Mouse (Mus musculus) cerebral cortex, adult 2 months (tissue): ENCODE measurements around the gene Mrpl53.

Experiments used
- WGBS: fragments of 180-500 bp; shearing (Covaris S2); methylation state at CpG from one replicate; pipeline ENCODE4 v1.1.7; 2018; 5-methylcytosine and 5-hydroxymethylcytosine counted together

Mrpl53 gene

DNA sequence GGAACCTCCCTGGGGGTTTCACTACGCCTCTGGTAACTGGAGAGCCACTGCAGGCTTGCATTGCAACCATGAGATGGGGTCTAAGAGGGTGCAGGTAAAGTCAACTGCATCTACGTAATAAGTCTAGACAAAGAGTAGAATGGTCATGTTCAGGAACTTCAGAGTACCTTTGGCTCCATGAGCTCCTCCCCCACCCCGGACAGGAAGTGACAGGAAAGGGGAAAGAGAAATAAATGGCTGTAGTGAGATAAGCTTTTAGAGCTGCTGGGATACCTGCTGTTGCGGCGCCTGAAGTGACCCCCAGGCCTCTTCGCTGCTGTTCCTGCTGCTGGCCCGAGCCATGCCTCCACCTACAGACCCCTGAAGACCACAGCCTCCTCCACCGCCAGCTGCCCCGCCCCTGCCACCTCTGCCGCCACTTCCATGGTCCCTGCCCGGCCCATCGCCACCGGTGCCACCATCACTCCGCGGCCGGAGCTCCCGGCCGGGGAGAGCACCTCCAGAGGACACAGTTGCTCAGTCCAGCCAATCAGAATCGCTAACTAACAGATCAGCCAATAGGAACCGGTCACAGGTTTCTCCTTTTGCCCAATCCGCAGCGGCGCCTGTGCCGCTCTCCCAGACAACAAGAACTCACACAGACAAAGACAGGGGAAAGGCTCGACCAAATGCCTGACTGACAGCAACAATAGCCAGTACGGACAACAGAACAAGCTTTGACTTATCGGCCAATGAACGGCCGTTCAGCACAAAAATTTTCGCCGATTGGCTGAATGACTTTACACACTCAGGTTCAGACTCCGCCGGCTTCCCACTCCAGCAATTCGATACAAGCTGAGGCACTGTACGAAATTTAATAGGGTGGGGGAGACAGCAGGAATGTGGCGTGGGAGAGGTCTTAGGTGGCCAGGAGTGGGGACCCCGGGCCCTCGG, 12.4 kb downstream of the Mrpl53 start, which contains the start of gene Wbp1:
TSS of gene Wbp1 (minus strand) at position 630 of the 933 bp plus-strand sequence.
- under 1% methylated on average over 38 of the region's 38 CpGs for WGBS

DNA sequence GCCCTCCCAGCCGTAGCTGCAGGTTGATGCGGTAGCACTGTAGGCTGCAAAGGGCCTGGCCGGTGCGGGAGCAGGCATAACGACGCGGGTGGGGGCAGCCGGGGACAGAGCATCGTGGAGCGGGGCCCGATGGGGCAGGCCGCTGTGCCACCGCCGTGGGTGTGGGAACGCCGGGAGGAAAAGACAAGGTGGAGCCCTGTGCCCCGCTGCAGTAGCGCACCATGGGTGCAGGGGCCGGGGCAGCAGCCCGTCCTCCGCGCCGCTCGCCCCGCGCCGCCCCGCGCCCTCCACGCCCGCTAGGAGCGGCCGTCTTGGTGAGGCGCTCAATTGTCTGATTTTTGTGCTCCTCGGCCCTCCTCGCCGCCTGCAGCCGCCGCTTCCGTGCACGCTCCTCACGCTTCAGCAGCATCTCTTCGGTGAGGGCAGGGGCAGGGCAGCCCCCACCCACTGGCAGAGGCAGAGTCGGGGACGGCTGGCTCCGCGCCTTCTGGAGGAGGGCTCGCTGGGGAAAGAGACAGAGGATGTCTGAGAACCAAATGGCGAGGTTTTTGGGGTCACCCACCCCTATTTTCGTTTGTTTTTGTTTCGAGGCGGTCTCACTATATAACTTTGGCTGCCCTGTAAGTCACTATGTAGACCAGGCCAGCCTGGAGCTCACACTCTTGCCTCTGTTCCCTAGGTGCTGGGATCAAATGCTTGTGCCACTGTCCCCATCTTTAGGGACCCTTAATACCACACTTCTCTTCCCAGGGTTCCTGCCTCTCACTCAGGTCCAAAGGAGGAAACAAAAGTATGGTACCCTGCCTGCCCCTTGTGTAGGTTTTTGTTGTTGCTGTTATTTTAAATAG, 13.2 kb downstream of the Mrpl53 start:
- WGBS, result 2% methylated on average over 52 of the region's 52 CpGs

- 85% methylated on average over 5 of the region's 5 CpGs for WGBS
These were observed 14.1 kb downstream of the Mrpl53 start for GRCm38 (mm10) chr6:83122961-83123360.

DNA sequence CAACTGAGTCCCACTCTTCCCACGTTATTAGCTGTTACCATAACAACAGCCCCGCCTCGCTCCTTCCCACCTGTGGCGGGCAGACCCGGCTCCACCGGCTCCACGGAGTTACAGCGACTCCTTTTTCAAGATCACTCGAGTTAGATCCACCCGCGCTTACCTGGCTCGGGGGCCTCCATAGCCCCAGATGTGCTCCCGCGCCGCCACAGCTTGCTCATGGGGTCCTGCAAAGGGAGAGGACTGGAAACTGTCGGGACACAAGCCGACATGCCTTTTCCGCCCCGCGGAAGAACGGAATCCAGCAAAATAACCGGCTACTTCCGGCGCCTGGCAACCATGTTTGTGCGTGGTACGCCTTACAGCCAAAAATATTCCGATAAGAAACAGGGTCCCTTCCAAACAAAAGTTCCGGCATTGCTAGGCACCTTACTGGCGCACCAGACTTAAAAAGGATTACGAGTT, 16.0 kb downstream of the Mrpl53 start:
- WGBS, result under 1% methylated on average over 30 of the region's 30 CpGs

- 13% methylated on average over 5 of the region's 5 CpGs for WGBS
These were observed 16.5 kb downstream of the Mrpl53 start, which contains the start of gene Ino80b for GRCm38 (mm10) chr6:83125331-83125730. TSS of gene Ino80b (minus strand) at chr6:83125431.

DNA sequence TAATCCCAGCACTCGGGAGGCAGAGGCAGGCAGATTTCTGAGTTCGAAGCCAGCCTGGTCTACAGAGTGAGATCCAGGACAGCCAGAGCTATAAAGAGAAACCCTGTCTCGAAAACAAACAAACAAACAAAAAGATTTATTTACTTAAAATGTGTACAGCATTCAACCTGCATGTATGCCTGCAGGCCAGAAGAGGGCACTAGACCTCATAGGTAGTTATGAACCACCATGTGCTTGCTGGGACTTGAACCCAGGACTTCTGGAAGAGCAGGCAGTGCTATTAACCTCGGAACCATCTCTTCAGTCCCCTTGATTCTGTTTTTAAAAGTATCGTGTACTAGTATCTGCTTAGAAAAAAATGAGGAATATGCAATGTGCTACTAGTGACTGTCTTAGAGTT, 18.6 kb downstream of the Mrpl53 start:
- WGBS, result 94% methylated on average over 5 of the region's 5 CpGs

GRCm38 (mm10) chr6:83131469-83132034, 22.7 kb downstream of the Mrpl53 start:
- WGBS, result 70% methylated on average over 6 of the region's 6 CpGs

DNA sequence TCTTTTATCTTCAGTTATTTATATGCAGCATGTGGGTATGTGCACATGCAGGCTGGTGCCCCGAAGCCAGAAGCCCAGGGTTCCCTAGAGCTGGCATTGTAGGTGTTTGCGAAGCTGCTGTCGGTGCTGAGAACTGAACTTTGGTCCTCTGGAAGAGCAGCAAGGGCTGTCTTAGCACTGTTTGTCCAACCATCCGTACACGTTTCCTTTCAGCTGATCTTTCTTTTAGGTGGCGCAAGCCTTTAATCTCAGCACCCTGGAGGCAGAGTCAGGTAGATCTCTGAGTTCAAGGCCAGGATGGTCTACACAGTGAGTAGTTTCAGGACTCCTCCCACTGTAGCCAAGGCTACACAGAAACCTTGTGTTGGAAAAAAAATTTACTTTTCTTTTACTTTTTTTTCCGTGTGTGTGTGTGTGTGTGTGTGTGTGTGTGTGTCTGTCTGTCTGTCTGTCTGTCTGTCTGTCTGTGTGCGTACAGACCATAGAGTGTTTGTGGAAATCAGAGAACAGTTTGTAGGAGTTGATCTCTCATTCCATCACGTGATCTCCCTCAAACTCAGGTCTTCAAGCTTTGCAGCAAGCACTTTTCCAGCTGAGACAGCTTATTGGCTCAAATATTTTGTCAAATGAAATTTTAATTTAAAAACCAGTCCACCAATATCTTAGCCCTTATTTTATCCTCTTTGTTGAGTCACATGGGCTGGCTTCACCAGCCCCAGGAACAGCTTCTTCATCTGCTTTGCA, 23.5 kb downstream of the Mrpl53 start:
- WGBS, result 85% methylated on average over 9 of the region's 9 CpGs

GRCm38 (mm10) chr6:83134226-83134625, 25.4 kb downstream of the Mrpl53 start:
- WGBS, result 56% methylated on average over 3 of the region's 3 CpGs

DNA sequence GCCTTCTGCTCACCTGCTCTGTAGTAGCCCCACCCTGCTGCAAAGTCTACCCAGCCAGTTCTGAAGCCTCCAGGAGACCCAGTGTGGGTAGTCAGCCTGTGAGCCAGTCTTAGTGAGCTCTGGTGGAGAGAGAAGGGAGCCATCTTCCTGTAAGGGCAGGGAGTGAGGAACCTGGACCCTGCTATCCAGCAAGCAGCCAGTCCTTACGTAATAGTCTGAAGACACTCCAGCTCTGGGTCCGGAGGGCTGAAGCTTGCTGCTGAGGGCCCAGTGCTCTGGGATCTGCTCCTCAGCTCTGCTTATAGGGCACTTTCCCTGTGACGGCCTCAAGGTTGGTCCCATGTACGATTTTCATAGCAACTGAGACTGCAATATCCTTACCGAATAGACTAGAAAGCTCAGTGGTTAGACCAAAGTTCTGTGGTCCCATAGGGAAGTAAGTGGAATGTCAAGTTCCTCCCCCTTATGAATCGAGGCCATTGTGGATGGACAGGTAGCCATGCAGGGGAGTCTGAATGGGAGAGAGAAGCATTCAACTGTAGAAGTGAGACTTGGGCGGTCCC, 26.2 kb downstream of the Mrpl53 start, which contains the start of gene Rtkn:
TSS of gene Rtkn (plus strand) at position 513 of the 563 bp plus-strand sequence.
- 72% methylated on average over 7 of the region's 7 CpGs for WGBS

DNA sequence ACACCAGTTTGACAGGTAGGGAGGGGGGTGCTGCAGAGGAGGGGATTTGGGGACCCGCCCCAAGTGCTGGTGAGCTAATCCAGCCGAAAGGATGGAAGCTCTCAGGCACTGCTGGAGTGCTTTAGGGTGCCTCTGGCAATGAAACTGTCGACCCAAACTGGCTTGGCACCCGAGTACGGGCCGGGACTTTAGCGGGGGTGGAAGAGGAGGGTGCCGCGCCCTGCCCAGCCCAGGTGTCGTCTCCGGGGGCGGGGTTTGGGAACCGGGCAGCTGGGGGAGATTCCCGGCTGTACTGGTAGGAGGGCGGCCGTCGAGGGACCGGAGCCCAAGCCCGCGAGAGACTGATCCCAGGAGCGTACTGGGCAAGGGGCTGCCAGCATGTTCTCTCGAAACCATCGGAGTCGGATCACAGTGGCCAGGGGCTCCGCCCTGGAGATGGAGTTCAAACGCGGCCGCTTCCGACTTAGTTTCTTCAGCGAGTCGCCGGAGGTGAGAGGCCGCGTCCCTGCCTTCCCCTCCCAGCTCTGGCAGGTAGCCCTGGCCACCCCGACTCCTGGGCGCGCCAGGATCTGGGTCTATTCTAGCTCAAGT, 26.8 kb downstream of the Mrpl53 start:
- 18% methylated on average over 37 of the region's 37 CpGs for WGBS

DNA sequence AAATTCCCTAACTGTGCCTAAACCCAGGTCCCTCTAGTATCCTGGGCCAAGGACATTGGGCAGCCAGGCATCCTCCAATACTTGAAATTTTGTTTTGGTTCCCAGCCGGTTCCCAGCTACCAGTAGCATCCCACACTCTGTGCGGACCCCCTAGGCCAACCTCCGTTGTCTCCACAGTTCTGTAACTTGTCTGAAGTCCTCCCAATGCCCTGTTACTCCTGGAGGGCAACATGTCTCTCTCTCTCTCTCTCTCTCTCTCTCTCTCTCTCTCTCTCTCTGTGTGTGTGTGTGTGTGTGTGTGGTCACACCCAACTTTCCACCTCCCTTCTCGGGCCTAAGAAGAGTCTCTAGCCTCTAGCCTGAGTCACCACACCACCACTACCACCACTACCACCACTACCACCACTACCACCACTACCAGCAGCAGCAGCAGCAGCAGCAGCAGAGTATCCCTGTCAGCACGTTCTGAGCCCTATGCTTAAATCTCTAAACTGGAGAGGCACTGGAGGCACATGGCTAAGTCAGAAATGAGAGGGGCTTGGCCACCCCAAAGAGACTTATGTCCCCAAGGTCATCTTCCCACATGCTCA, 27.5 kb downstream of the Mrpl53 start:
- 44% methylated on average over 5 of the region's 5 CpGs for WGBS

- WGBS, result 11% methylated on average over 24 of the region's 26 CpGs
These were observed 28.2 kb downstream of the Mrpl53 start for GRCm38 (mm10) chr6:83136881-83137575.

GRCm38 (mm10) chr6:83137576-83137950, 28.7 kb downstream of the Mrpl53 start:
- 3% methylated on average over 12 of the region's 12 CpGs for WGBS

GRCm38 (mm10) chr6:83138056-83138455, 29.2 kb downstream of the Mrpl53 start:
- 12% methylated on average over 11 of the region's 11 CpGs for WGBS

GRCm38 (mm10) chr6:83140044-83140443, 31.2 kb downstream of the Mrpl53 start:
- WGBS, result 78% methylated on average over 8 of the region's 8 CpGs

DNA sequence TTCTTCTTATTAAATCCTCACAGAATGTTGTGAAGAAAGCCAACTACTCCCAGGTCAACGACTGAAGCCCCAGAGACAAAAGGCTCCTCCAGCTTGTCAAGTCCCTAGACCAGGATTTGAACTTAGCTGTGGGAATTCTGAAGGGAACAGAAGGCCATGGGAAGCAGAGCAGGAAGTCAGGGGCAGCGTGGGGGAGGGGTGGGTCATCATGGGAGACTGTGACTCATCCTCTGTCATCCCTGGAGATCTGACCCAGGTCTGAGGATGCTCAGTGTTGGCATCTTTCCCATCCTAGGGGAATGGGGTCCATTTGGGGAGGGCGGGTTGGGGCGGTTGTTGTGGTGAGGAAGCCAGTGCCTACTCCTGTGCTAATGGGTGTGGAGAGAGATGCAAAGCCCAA, 32.8 kb downstream of the Mrpl53 start:
- 35% methylated on average over 4 of the region's 4 CpGs for WGBS

DNA sequence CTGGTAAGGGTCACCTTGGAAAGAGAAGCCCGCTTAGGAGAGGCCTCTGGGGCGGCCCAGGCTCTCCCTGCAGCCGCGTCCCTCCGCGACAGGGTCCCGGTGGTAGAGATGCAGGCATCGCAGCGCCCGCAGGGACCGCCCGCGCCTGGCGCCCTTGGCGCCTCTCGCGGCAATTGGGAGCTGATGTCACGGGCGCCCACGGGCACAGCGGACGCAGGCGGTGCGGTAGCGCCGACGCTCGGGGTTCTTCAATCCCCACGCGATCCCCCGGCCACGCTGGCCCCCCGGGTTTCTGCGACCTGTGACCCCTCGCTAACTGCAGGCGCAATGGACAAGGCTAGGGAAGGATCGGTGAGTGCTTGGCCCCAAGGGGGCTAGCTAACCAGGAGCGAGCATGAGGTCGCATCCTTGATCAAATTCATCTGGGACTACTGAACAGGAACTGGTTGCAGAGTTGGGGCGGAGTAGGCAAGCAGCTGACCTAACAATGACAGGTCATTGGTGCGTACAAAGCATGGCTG, 33.4 kb downstream of the Mrpl53 start:
- 4% methylated on average over 41 of the region's 41 CpGs for WGBS

DNA sequence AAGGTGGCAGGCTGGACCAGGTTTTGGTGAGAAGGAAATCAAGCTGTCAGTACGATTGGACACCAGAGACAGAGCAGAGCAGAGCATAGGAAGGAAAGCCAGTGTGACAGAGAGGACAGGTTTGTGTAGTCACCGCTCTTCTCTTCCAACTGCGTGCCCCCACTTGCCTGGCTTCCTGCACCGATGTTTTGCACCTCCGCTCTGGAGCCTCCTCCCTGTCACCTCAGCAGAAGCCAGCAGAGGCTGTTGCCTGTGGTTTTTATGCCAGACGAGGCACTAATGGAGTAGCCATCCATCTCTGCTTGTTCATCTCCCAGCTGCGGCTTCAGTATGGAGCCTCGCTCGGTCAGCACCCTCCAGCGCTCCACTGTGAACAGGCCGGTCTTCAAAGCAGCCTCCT, 34.0 kb downstream of the Mrpl53 start:
- 41% methylated on average over 11 of the region's 11 CpGs for WGBS
